Mouse (Mus musculus): ENCODE data around the gene Sirt3. TPM values are rescaled to one million over a fixed set of nuclear protein-coding genes. Genes with fewer than 3 reads are reported as not detected.
A peak's percentile ranks its signal among the peaks of the same experiment; 100 is the strongest.

The Sirt3 gene
- polyA plus RNA-seq, 1 experiment from 2014 or later = 17.9 TPM

DNA sequence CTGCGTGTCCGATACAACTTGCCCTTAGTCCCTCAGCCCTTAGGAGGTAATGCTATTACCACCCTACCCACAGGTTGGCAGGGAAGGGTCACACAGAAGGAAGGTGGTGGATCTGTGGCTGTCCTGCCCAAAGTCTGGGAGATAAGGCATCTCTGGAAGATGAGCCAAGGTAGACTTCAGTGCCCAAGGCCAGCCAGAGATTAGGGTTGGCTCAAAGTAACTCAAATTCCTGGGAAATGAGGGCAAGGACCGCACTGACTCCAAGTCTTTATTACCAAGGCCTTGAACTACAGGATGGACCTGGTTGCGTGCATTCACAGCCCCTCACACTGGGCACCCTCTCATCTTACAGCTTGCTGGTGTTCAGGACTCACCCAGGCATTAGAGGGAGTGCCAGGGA lies 30.2 kb downstream of the Sirt3 start:
- Histone ChIP-seq H3K4me2 (replicated peaks; ENCODE audit: low read depth) (no peak overlapping the region), H3K4me1 (replicated peaks; ENCODE audit: control insufficient read depth, insufficient read depth) (0 out of 2 replicates have a peak, but pooled peaks cover 5% of the 10 kb centered on the region), H3K9ac (ENCODE audit: low read length) (no peak overlapping the region), H3K4me3 (ENCODE audit: low read depth, low read length) (no peak overlapping the region), H3K27ac (replicated peaks) (no peak overlapping the region), H3K9me3 (ENCODE audit: control insufficient read depth, low read length) (no peaks in the 10 kb centered on the region), H3K36me3 (ENCODE audit: control insufficient read depth, insufficient read depth, low read length) (peaks cover 16% of the 10 kb centered on the region; the same call in 1 of the 2 replicates), H3K27me3 (ENCODE audit: control insufficient read depth, insufficient read depth, low read length) (no peaks in the 10 kb centered on the region)
- 94% methylated on average over 4 of the region's 4 CpGs for WGBS
- DNase-seq (ENCODE audit: low spot score) (no peak), ATAC-seq (ENCODE audit: low FRiP score, low TSS enrichment) (no peak)
- TF ChIP-seq CTCF (IDR thresholded peaks at IDR 0.05; ENCODE audit: low read depth) = no peak
- TF ChIP-seq EP300 (optimal IDR thresholded peaks at IDR 0.05) = no peak

DNA sequence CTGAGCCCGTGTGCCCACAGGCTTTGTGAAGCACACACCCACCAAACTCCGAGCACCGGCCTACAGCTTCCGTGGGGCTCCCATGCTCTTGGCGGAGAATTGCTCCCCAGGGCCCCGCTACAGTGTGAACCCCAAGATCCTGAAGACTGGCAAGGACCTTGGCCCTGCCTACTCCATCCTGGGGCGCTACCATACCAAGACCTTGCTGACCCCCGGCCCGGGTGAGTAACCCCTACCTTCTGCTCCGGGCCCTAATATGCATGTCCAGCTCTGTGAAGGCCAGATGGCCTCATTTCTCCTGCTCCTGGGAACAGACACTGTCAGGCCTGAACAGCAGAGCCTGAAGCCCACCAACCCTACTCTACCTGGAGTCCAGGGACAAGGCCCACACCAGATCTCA lies 33.5 kb downstream of the Sirt3 start:
- Histone ChIP-seq H3K27me3 (ENCODE audit: control insufficient read depth, insufficient read depth, low read length) (no peaks in the 10 kb centered on the region), H3K4me3 (ENCODE audit: low read depth, low read length) (no peak overlapping the region), H3K27ac (replicated peaks) (no peak overlapping the region), H3K9me3 (ENCODE audit: control insufficient read depth, low read length) (no peaks in the 10 kb centered on the region), H3K4me2 (replicated peaks; ENCODE audit: low read depth) (no peak overlapping the region), H3K4me1 (replicated peaks; ENCODE audit: control insufficient read depth, insufficient read depth) (no peaks in the 10 kb centered on the region), H3K9ac (ENCODE audit: low read length) (no peak overlapping the region), H3K36me3 (ENCODE audit: control insufficient read depth, insufficient read depth, low read length) (peaks cover 9% of the 10 kb centered on the region; the same call in 1 of the 2 replicates)
- 90% methylated on average over 10 of the region's 10 CpGs for WGBS
- TF ChIP-seq CTCF (IDR thresholded peaks at IDR 0.05; ENCODE audit: low read depth) (no peak), EP300 (optimal IDR thresholded peaks at IDR 0.05) (no peak)
- DNase-seq (ENCODE audit: low spot score) (no peak), ATAC-seq (ENCODE audit: low FRiP score, low TSS enrichment) (no peak)

DNA sequence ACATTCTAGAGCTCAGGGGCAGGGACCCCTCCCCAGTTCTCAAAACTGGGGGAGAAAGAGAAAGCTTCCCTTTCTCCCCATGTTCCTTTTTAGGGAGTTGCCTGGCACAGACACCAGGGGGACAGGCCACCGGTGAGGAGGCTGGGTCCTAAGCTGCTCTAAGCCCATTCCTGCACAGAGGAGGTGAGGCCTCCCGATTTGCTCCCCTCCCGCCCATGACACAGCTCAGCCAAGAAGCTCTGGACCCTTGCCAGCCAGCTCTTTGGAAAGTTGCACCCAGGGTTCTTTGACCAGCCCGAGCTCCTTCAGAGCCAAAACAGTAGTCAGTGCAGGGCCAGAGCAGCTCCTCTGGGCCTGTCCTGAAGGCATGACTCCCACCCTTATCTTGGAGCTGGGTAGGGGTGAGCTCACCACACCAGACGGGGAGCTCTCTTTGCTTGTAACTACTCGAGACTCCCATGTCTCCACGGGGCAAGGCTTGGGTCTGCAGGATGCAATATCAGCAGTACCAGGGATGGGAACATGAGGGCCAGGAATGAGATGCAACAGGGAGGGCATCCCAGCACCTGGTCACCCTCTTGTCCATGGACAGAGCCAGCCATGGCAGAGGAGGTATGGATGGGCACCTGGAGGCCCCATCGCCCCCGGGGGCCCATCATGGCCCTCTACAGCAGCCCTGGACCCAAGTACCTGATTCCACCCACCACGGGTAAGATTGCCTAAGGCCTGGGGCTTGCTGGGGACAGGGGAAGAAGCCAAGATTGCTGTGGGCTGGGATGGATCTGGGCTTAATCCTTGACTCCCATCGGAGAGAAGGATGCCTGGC lies 34.1 kb downstream of the Sirt3 start, which contains the start of gene Odf3:
Odf3 (plus strand) TSS at position 51 of the 826 bp plus-strand sequence.
- 57% methylated on average over 11 of the region's 11 CpGs for WGBS
- H3K9ac ChIP-seq (ENCODE audit: low read length) = no peak within 1 kb of the TSS
- TF ChIP-seq CTCF (IDR thresholded peaks at IDR 0.05; ENCODE audit: low read depth) = peak; percentile 27; the same call in 1 of the 2 replicates
- TF ChIP-seq EP300 (optimal IDR thresholded peaks at IDR 0.05) = no peak
- 0 out of 2 replicates have a peak, but pooled peaks cover 5% of the 10 kb centered on the region for H3K36me3 ChIP-seq (ENCODE audit: control insufficient read depth, insufficient read depth, low read length)
- H3K4me2 ChIP-seq (replicated peaks; ENCODE audit: low read depth) = no peak within 1 kb of the TSS
- H3K27me3 ChIP-seq (ENCODE audit: control insufficient read depth, insufficient read depth, low read length) = no peaks in the 10 kb centered on the region
- no peaks in the 10 kb centered on the region for H3K4me1 ChIP-seq (replicated peaks; ENCODE audit: control insufficient read depth, insufficient read depth)
- ATAC-seq (ENCODE audit: low FRiP score, low TSS enrichment) (no peak), DNase-seq (ENCODE audit: low spot score) (no peak)
- no peak within 1 kb of the TSS for H3K4me3 ChIP-seq (ENCODE audit: low read depth, low read length)
- no peaks in the 10 kb centered on the region for H3K9me3 ChIP-seq (ENCODE audit: control insufficient read depth, low read length)
- H3K27ac ChIP-seq (replicated peaks) = no peak within 1 kb of the TSS

DNA sequence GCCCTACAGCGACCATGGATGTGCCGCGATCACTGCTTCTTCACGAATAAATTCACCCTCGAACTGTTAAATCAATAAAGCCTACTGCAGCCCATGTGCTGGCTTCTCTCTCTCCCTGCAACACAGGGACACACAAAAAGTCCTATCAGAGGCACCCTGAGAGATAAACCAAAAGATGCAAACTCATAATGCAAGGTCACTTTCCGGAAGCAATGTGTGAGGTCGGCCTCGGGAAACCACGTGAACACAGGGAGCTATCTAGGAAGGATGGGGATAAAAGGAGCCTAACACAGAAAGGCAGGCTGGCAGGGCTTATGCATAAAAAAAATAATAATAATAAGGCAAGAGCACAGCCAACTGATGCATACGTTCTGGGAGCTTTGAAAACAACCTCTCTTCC lies 35.4 kb downstream of the Sirt3 start:
- H3K4me2 ChIP-seq (replicated peaks; ENCODE audit: low read depth) = no peak overlapping the region
- H3K27ac ChIP-seq (replicated peaks) = no peak overlapping the region
- H3K4me3 ChIP-seq (ENCODE audit: low read depth, low read length) = no peak overlapping the region
- ATAC-seq (ENCODE audit: low FRiP score, low TSS enrichment) (no peak), DNase-seq (ENCODE audit: low spot score) (no peak)
- H3K9me3 ChIP-seq (ENCODE audit: control insufficient read depth, low read length) = no peaks in the 10 kb centered on the region
- no peaks in the 10 kb centered on the region for H3K4me1 ChIP-seq (replicated peaks; ENCODE audit: control insufficient read depth, insufficient read depth)
- TF ChIP-seq EP300 (optimal IDR thresholded peaks at IDR 0.05) = no peak
- no peak for TF ChIP-seq CTCF (IDR thresholded peaks at IDR 0.05; ENCODE audit: low read depth)
- no peaks in the 10 kb centered on the region for H3K36me3 ChIP-seq (ENCODE audit: control insufficient read depth, insufficient read depth, low read length)
- H3K27me3 ChIP-seq (ENCODE audit: control insufficient read depth, insufficient read depth, low read length) = no peaks in the 10 kb centered on the region
- no peak overlapping the region for H3K9ac ChIP-seq (ENCODE audit: low read length)
- WGBS = 83% methylated on average over 10 of the region's 10 CpGs

DNA sequence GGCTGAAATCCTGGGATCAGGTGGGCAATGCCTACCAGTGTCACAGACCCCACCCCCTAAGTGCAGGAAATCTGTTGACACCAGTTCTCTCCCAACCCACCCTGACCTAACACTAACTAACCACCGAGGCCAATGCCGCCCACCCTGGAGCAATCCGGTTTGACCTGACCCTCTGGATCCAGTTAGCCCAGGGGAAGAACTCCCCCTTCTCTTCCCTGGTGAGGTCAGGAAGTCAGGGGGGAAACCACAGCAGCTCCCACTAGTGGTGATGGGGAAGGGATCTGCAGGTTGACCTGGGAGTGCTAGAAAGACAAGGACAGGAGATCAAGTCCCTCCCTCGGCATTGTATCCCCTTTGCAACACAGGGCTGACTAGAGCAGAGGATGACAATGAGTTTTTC lies 36.4 kb downstream of the Sirt3 start:
- DNase-seq (ENCODE audit: low spot score) = no peak
- Histone ChIP-seq H3K4me2 (replicated peaks; ENCODE audit: low read depth) (no peak overlapping the region), H3K9ac (ENCODE audit: low read length) (no peak overlapping the region), H3K27me3 (ENCODE audit: control insufficient read depth, insufficient read depth, low read length) (no peaks in the 10 kb centered on the region), H3K4me3 (ENCODE audit: low read depth, low read length) (no peak overlapping the region), H3K9me3 (ENCODE audit: control insufficient read depth, low read length) (no peaks in the 10 kb centered on the region), H3K27ac (replicated peaks) (no peak overlapping the region), H3K36me3 (ENCODE audit: control insufficient read depth, insufficient read depth, low read length) (no peaks in the 10 kb centered on the region), H3K4me1 (replicated peaks; ENCODE audit: control insufficient read depth, insufficient read depth) (no peaks in the 10 kb centered on the region)
- WGBS = 51% methylated on average over 4 of the region's 4 CpGs
- TF ChIP-seq EP300 (optimal IDR thresholded peaks at IDR 0.05) = no peak
- peak; percentile 40 for TF ChIP-seq CTCF (IDR thresholded peaks at IDR 0.05; ENCODE audit: low read depth)
- ATAC-seq (ENCODE audit: low FRiP score, low TSS enrichment) = no peak

All from stomach, postnatal 0 days (tissue).